Mouse (Mus musculus) kidney, postnatal 0 days (tissue): ENCODE measurements around the gene Uchl1. TPM values are rescaled to one million over a fixed set of nuclear protein-coding genes. Genes with fewer than 3 reads are reported as not detected.

Experiments used
- ATAC-seq: fragments of 200-750 bp; cut with Nextera tagmentation; replicated peaks from 2 replicates; pipeline ENCODE4 v1.8.0; 2017; ENCODE audit warnings: low read depth, moderate number of reproducible peaks, moderate TSS enrichment, moderate library complexity; ENCODE audit not compliant: low FRiP score
- DNase-seq: peaks from one replicate; pipeline ENCODE4 v3.0.0-alpha.2; 2016; ENCODE audit warnings: low spot score
- H3K27ac ChIP-seq: fragments of 300-500 bp; sonication (generic); 2 replicates; pipeline ENCODE4 v1.5.1; 2014; ENCODE audit warnings: mild to moderate bottlenecking
- H3K27me3 ChIP-seq: fragments of 300-500 bp; sonication (generic); 2 replicates; pipeline ENCODE4 v1.6.1; 2014; ENCODE audit warnings: low read length, mixed read lengths; ENCODE audit not compliant: insufficient read depth
- H3K36me3 ChIP-seq: fragments of 300-500 bp; sonication (generic); 2 replicates; pipeline ENCODE4 v1.6.1; 2014; ENCODE audit warnings: low read length, mixed read lengths; ENCODE audit not compliant: insufficient read depth
- H3K4me1 ChIP-seq: fragments of 300-500 bp; sonication (generic); replicated peaks from 2 replicates; pipeline ENCODE4 v1.6.1; 2014; ENCODE audit warnings: antibody characterized with exemption, low read length, mixed read lengths; ENCODE audit not compliant: insufficient read depth
- H3K4me2 ChIP-seq: fragments of 300-500 bp; sonication (generic); 2 replicates; pipeline ENCODE4 v1.6.1; 2014; ENCODE audit warnings: mild to moderate bottlenecking, low read length, moderate library complexity, mixed read lengths
- H3K4me3 ChIP-seq: fragments of 300-500 bp; sonication (generic); replicated peaks from 2 replicates; pipeline ENCODE4 v1.5.1; 2014; ENCODE audit warnings: low read depth, low read length
- H3K9ac ChIP-seq: fragments of 300-500 bp; sonication (generic); 2 replicates; pipeline ENCODE4 v1.6.1; 2014; ENCODE audit warnings: low read depth, low read length
- H3K9me3 ChIP-seq: fragments of 300-500 bp; sonication (generic); replicated peaks from 2 replicates; pipeline ENCODE4 v1.6.1; 2016; ENCODE audit warnings: low read length, inconsistent platforms, mixed read lengths
- CTCF ChIP-seq: IDR thresholded peaks from 2 replicates; pipeline ENCODE4 v1.5.1; 2016; ENCODE audit warnings: antibody characterized with exemption, low read depth, mild to moderate bottlenecking, moderate library complexity
- WGBS: fragments of 180-500 bp; shearing (Covaris S2); extraction: QIAGEN DNeasy Blood & Tissue Kit; methylation state at CpG from one replicate; pipeline ENCODE4 v1.1.7; 2014; 5-methylcytosine and 5-hydroxymethylcytosine counted together
- polyA plus RNA-seq: library from polyadenylated mRNA; unstranded; fragments of >200 nt; fragmentation: Nextera tagmentation; extraction: Ambion mirVana; gene quantifications from 2 replicates; pipeline ENCODE4 v1.2.1, GENCODE M21; 2015

The Uchl1 gene
- polyA plus RNA-seq, result 51.3 and 63.3 TPM in 2 replicates

GRCm38 (mm10) chr5:66675983-66676382 is at the start of gene Uchl1:
Gene Uchl1, plus strand, starts transcription at chr5:66676091.
- WGBS, result 1% methylated on average over 20 of the region's 20 CpGs
- Histone ChIP-seq H3K27me3 (peaks cover 10% of the 10 kb centered on the region; the same call in 1 of the 2 replicates), H3K4me1 (peaks cover 9% of the 10 kb centered on the region; the same call in 1 of the 2 replicates), H3K36me3 (no peaks in the 10 kb centered on the region), H3K9me3 (no peaks in the 10 kb centered on the region), H3K27ac (no peak within 1 kb of the TSS), H3K9ac (peak within 1 kb of the TSS; percentile 40; the same call in 1 of the 2 replicates), H3K4me2 (peak within 1 kb of the TSS; percentile 94), H3K4me3 (peak within 1 kb of the TSS; percentile 49)
- TF ChIP-seq CTCF, result no peak
- ATAC-seq (peak; percentile 79; the same call in 1 of the 2 replicates), DNase-seq (peak; percentile 90)

GRCm38 (mm10) chr5:66627805-66628204 is 48.1 kb upstream of the Uchl1 start:
- Histone ChIP-seq H3K27ac (no peak overlapping the region), H3K36me3 (no peaks in the 10 kb centered on the region), H3K4me1 (no peaks in the 10 kb centered on the region), H3K9me3 (no peaks in the 10 kb centered on the region), H3K4me2 (no peak overlapping the region), H3K9ac (no peak overlapping the region), H3K4me3 (no peak overlapping the region), H3K27me3 (no peaks in the 10 kb centered on the region)
- DNase-seq, result no peak
- no peak for ATAC-seq
- TF ChIP-seq CTCF, result no peak
- WGBS, result 44% methylated on average over 7 of the region's 7 CpGs

DNA sequence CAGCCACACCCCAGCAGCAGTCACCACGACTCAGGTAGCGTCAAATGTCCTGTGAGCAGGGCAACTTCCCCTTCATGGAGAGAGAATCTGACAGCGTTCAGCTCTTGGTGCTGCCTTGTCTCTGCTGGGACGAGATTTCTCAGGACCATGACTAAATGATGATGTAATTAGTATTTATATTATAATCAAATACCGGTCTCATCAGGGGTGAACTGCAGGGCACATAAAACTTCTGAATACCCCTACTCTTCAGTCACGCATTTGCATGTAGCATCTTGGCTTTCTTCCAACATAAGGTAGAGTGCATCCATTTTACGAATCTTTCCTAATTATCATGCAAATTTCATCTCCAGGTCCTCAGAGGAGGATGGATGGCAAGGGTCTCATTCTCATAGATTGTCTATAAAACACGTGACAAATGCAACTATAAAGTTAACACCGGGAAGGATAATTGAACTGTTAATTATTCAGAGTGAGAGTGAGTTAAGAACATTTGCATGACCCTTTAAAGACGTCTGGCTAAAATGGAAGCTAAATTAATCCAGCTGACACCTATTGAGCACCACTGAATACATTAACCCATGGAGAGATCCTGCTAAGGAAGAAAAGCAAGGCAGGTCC is 40.3 kb upstream of the Uchl1 start:
- H3K9me3 ChIP-seq, result no peaks in the 10 kb centered on the region
- no peak overlapping the region for H3K4me3 ChIP-seq
- 66% methylated on average over 10 of the region's 10 CpGs for WGBS
- no peaks in the 10 kb centered on the region for H3K36me3 ChIP-seq
- H3K27ac ChIP-seq, result no peak overlapping the region
- H3K9ac ChIP-seq, result no peak overlapping the region
- H3K27me3 ChIP-seq, result no peaks in the 10 kb centered on the region
- H3K4me1 ChIP-seq, result no peaks in the 10 kb centered on the region
- DNase-seq (no peak), ATAC-seq (no peak)
- TF ChIP-seq CTCF, result no peak
- no peak overlapping the region for H3K4me2 ChIP-seq

GRCm38 (mm10) chr5:66642156-66642555 is 33.7 kb upstream of the Uchl1 start:
- ATAC-seq, result no peak
- no peak for TF ChIP-seq CTCF

GRCm38 (mm10) chr5:66643260-66643659 is 32.6 kb upstream of the Uchl1 start:
- no peaks in the 10 kb centered on the region for H3K27me3 ChIP-seq
- H3K36me3 ChIP-seq, result no peaks in the 10 kb centered on the region
- H3K4me1 ChIP-seq, result no peaks in the 10 kb centered on the region
- no peak for TF ChIP-seq CTCF
- no peak for DNase-seq
- WGBS, result 83% methylated on average over 5 of the region's 5 CpGs
- H3K27ac ChIP-seq, result no peak overlapping the region
- no peak for ATAC-seq
- H3K4me2 ChIP-seq, result no peak overlapping the region
- no peaks in the 10 kb centered on the region for H3K9me3 ChIP-seq
- no peak overlapping the region for H3K9ac ChIP-seq
- H3K4me3 ChIP-seq, result no peak overlapping the region

More at GRCm38 (mm10) chr5:66642156-66642555, 33.7 kb upstream of the Uchl1 start:
- H3K27ac ChIP-seq, result no peak overlapping the region
- H3K4me3 ChIP-seq, result no peak overlapping the region
- H3K4me2 ChIP-seq, result no peak overlapping the region
- no peaks in the 10 kb centered on the region for H3K4me1 ChIP-seq
- no peaks in the 10 kb centered on the region for H3K36me3 ChIP-seq
- H3K9me3 ChIP-seq, result no peaks in the 10 kb centered on the region
- 90% methylated on average over 4 of the region's 4 CpGs for WGBS
- no peak for DNase-seq
- no peaks in the 10 kb centered on the region for H3K27me3 ChIP-seq
- no peak overlapping the region for H3K9ac ChIP-seq

- Histone ChIP-seq H3K4me1 (no peaks in the 10 kb centered on the region), H3K9ac (no peak overlapping the region), H3K27me3 (no peaks in the 10 kb centered on the region), H3K4me2 (no peak overlapping the region), H3K27ac (no peak overlapping the region), H3K4me3 (no peak overlapping the region), H3K36me3 (no peaks in the 10 kb centered on the region), H3K9me3 (no peaks in the 10 kb centered on the region)
- 58% methylated on average over 7 of the region's 7 CpGs for WGBS
- ATAC-seq (no peak), DNase-seq (no peak)
- no peak for TF ChIP-seq CTCF
Measured at GRCm38 (mm10) chr5:66647504-66647903, 28.4 kb upstream of the Uchl1 start.
